Mouse (Mus musculus): Measurements from ENCODE around the gene Phldb2. TPM values are rescaled to one million over a fixed set of nuclear protein-coding genes. Genes with fewer than 3 reads are reported as not detected.
A peak's percentile ranks its signal among the peaks of the same experiment; 100 is the strongest.

The Phldb2 gene
- polyA plus RNA-seq, 1 experiment from 2014 or later, result 40.2 TPM

DNA sequence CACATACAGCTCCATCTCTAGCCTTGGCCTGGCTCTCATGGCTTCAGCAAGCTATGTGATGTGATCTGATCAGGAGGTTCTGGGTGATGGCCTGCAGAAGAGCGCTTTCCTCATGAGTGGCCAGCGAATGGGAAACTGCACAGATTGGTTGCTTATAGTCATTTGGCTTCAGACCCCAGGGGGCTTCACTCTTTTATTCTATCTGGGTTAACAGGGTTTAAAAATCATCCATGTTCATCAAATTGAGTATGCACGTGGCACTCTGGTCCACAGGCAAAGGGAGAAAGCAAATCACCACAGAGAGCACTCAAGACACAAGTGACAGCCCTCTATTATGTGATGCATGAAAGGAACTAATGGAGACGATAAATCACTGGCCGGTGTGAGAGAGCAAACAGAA lies 240.1 kb downstream of the Phldb2 start:
- H3K4me2 ChIP-seq (ENCODE audit: low read depth, low read length), result no peak overlapping the region
- no peak for DNase-seq (ENCODE audit: low spot score)
- H3K36me3 ChIP-seq (ENCODE audit: control insufficient read depth, insufficient read depth, low read length), result 0 out of 2 replicates have a peak, but pooled peaks cover 2% of the 10 kb centered on the region
- H3K9me3 ChIP-seq (ENCODE audit: control insufficient read depth, low read length), result 0 out of 2 replicates have a peak, but pooled peaks cover 6% of the 10 kb centered on the region
- H3K4me3 ChIP-seq (ENCODE audit: low read depth, low read length), result no peak overlapping the region
- no peak overlapping the region for H3K9ac ChIP-seq (ENCODE audit: low read depth, low read length)
- 95% methylated on average over 5 of the region's 5 CpGs for WGBS
- no peak overlapping the region for H3K27ac ChIP-seq (replicated peaks; ENCODE audit: low read depth, low read length)
- ATAC-seq (ENCODE audit: low read depth), result no peak
- no peaks in the 10 kb centered on the region for H3K27me3 ChIP-seq (replicated peaks; ENCODE audit: control insufficient read depth, insufficient read depth, low read length)
- H3K4me1 ChIP-seq (ENCODE audit: control insufficient read depth, insufficient read depth, low read length), result no peaks in the 10 kb centered on the region

- no peak overlapping the region for H3K4me3 ChIP-seq (ENCODE audit: low read depth, low read length)
- no peak overlapping the region for H3K27ac ChIP-seq (replicated peaks; ENCODE audit: low read depth, low read length)
- DNase-seq (ENCODE audit: low spot score), result peak; percentile 22
- H3K9me3 ChIP-seq (ENCODE audit: control insufficient read depth, low read length), result 0 out of 2 replicates have a peak, but pooled peaks cover 6% of the 10 kb centered on the region
- H3K4me1 ChIP-seq (ENCODE audit: control insufficient read depth, insufficient read depth, low read length), result no peaks in the 10 kb centered on the region
- no peaks in the 10 kb centered on the region for H3K36me3 ChIP-seq (ENCODE audit: control insufficient read depth, insufficient read depth, low read length)
- WGBS, result 83% methylated on average over 7 of the region's 7 CpGs
- no peak for ATAC-seq (ENCODE audit: low read depth)
- H3K27me3 ChIP-seq (replicated peaks; ENCODE audit: control insufficient read depth, insufficient read depth, low read length), result no peaks in the 10 kb centered on the region
- H3K4me2 ChIP-seq (ENCODE audit: low read depth, low read length), result no peak overlapping the region
- H3K9ac ChIP-seq (ENCODE audit: low read depth, low read length), result no peak overlapping the region
Measured at GRCm38 (mm10) chr16:45711263-45711662, 242.1 kb downstream of the Phldb2 start.

GRCm38 (mm10) chr16:45699301-45699700 lies 254.1 kb downstream of the Phldb2 start:
- 66% methylated on average over 5 of the region's 5 CpGs for WGBS
- no peak overlapping the region for H3K9ac ChIP-seq (ENCODE audit: low read depth, low read length)
- no peaks in the 10 kb centered on the region for H3K9me3 ChIP-seq (ENCODE audit: control insufficient read depth, low read length)
- no peaks in the 10 kb centered on the region for H3K27me3 ChIP-seq (replicated peaks; ENCODE audit: control insufficient read depth, insufficient read depth, low read length)
- no peak overlapping the region for H3K4me2 ChIP-seq (ENCODE audit: low read depth, low read length)
- H3K27ac ChIP-seq (replicated peaks; ENCODE audit: low read depth, low read length), result no peak overlapping the region
- ATAC-seq (ENCODE audit: low read depth), result no peak
- no peak overlapping the region for H3K4me3 ChIP-seq (ENCODE audit: low read depth, low read length)
- no peaks in the 10 kb centered on the region for H3K36me3 ChIP-seq (ENCODE audit: control insufficient read depth, insufficient read depth, low read length)
- no peaks in the 10 kb centered on the region for H3K4me1 ChIP-seq (ENCODE audit: control insufficient read depth, insufficient read depth, low read length)
- no peak for DNase-seq (ENCODE audit: low spot score)

- no peak for DNase-seq (ENCODE audit: low spot score)
- Histone ChIP-seq H3K4me2 (ENCODE audit: low read depth, low read length) (no peak overlapping the region), H3K27ac (replicated peaks; ENCODE audit: low read depth, low read length) (no peak overlapping the region), H3K9me3 (ENCODE audit: control insufficient read depth, low read length) (no peaks in the 10 kb centered on the region), H3K36me3 (ENCODE audit: control insufficient read depth, insufficient read depth, low read length) (no peaks in the 10 kb centered on the region), H3K9ac (ENCODE audit: low read depth, low read length) (no peak overlapping the region), H3K27me3 (replicated peaks; ENCODE audit: control insufficient read depth, insufficient read depth, low read length) (no peaks in the 10 kb centered on the region), H3K4me1 (ENCODE audit: control insufficient read depth, insufficient read depth, low read length) (no peaks in the 10 kb centered on the region), H3K4me3 (ENCODE audit: low read depth, low read length) (no peak overlapping the region)
- ATAC-seq (ENCODE audit: low read depth), result no peak
- WGBS, result 77% methylated on average over 6 of the region's 6 CpGs
Measured at GRCm38 (mm10) chr16:45697996-45698395, 255.4 kb downstream of the Phldb2 start.

Other genes with a start within 250 kb of the Phldb2 start
- gene Tagln3, start 229.0 kb downstream of the Phldb2 start, polyA plus RNA-seq (2014; fragmentation: Nextera tagmentation; extraction: Ambion mirVana), result 26.0 and 30.6 TPM in 2 replicates
- gene Abhd10, start 210.6 kb downstream of the Phldb2 start, polyA plus RNA-seq (2014; fragmentation: Nextera tagmentation; extraction: Ambion mirVana), result 27.4 and 34.6 TPM in 2 replicates
- 1.6 and 1.7 TPM in 2 replicates for gene Plcxd2, start 56.6 kb upstream of the Phldb2 start, polyA plus RNA-seq (2014; fragmentation: Nextera tagmentation; extraction: Ambion mirVana)
- gene Cd96, start 166.7 kb upstream of the Phldb2 start, polyA plus RNA-seq (2014; fragmentation: Nextera tagmentation; extraction: Ambion mirVana), result 0.18 and 0.35 TPM in 2 replicates
- gene Gm4737, start 201.5 kb upstream of the Phldb2 start, polyA plus RNA-seq (2014; fragmentation: Nextera tagmentation; extraction: Ambion mirVana), result 2.5 and 3.6 TPM in 2 replicates

All from embryonic facial prominence, embryonic 14.5 days (tissue).